Mouse (Mus musculus) left cerebral cortex, adult 8-10 months (tissue): ENCODE measurements around the gene Dhps. TPM values are rescaled to one million over a fixed set of nuclear protein-coding genes. Genes with fewer than 3 reads are reported as not detected.
A peak's percentile ranks its signal among the peaks of the same experiment; 100 is the strongest.

Source experiments
- DNase-seq, 2 experiments: peaks; one replicate each; pipeline ENCODE4 v3.0.0; 2022; ENCODE audit warnings: low spot score in 2 of 2
- total RNA-seq, 4 experiments: library from RNA; stranded (reverse); gene quantifications; 2 replicates each; pipeline ENCODE4 v1.2.4; 2022

Dhps gene
- total RNA-seq, result 10 to 100 TPM; 63.5 to 75.3 (median 64.9) TPM

- peak; percentile 79 to 91 for DNase-seq
Measured at GRCm38 (mm10) chr8:85071514-85072281, at the start of gene Dhps. TSS of gene Dhps (plus strand) at chr8:85071757.

- DNase-seq, result no peak
Measured at GRCm38 (mm10) chr8:85023846-85024245, 47.7 kb upstream of the Dhps start.

- peak; percentile 76 to 87 for DNase-seq
Measured at GRCm38 (mm10) chr8:85025098-85025932, 46.2 kb upstream of the Dhps start, which contains the start of gene Asna1. TSS of gene Asna1 (minus strand) at chr8:85025281.

GRCm38 (mm10) chr8:85026670-85027515 is 44.7 kb upstream of the Dhps start, which contains the start of gene Trir:
TSS of gene Trir (plus strand) at chr8:85026823.
- DNase-seq, result peak; percentile 92 to 95

GRCm38 (mm10) chr8:85027516-85027855 is 44.1 kb upstream of the Dhps start:
- no peak for DNase-seq

GRCm38 (mm10) chr8:85027922-85028321 is 43.6 kb upstream of the Dhps start:
- DNase-seq, result no peak

- no peak for DNase-seq
Measured at GRCm38 (mm10) chr8:85029271-85029670, 42.3 kb upstream of the Dhps start.

- DNase-seq, result no peak
Measured at GRCm38 (mm10) chr8:85032622-85033311, 38.8 kb upstream of the Dhps start.

GRCm38 (mm10) chr8:85033867-85034266 is 37.7 kb upstream of the Dhps start:
- DNase-seq, result no peak

- DNase-seq, result peak in 1 of 2 experiments; percentile 61
Measured at GRCm38 (mm10) chr8:85034764-85035163, 36.8 kb upstream of the Dhps start.

- no peak for DNase-seq
Measured at GRCm38 (mm10) chr8:85035165-85035727, 36.3 kb upstream of the Dhps start.

GRCm38 (mm10) chr8:85035728-85036310 is 35.7 kb upstream of the Dhps start:
- no peak for DNase-seq

GRCm38 (mm10) chr8:85036381-85036717 is 35.2 kb upstream of the Dhps start:
- no peak for DNase-seq

- DNase-seq, result peak; percentile 72 to 95
Measured at GRCm38 (mm10) chr8:85036718-85037365, 34.7 kb upstream of the Dhps start, which contains the start of gene Tnpo2. TSS of gene Tnpo2 (plus strand) at chr8:85036915.

GRCm38 (mm10) chr8:85037366-85037680 is 34.2 kb upstream of the Dhps start:
- no peak for DNase-seq

- peak; percentile 57 to 59 for DNase-seq
Measured at GRCm38 (mm10) chr8:85037681-85038531, 33.7 kb upstream of the Dhps start.

GRCm38 (mm10) chr8:85043619-85044018 is 27.9 kb upstream of the Dhps start:
- DNase-seq, result no peak

- DNase-seq, result no peak
Measured at GRCm38 (mm10) chr8:85057367-85057766, 14.2 kb upstream of the Dhps start.
